ENCODE assay signal across 9 mouse cellular contexts in genomic region chr1:180407727-180408719, GRCm38 (mm10).
DNase-seq lines count a peak whose midpoint lies in the region; ATAC-seq and TF ChIP-seq lines count a peak whose summit lies in the region.
"Had no signal": no experiment of that assay in that cellular context is flagged by ENCODE, and none has a peak within 500 bp of the region (broad histone marks: within the 10 kb centered on the region; RNA-seq: fewer than 3 reads in every experiment).

No protein-coding gene starts in this region.

- no peaks in the 10 kb centered on the region for H3K27me3 ChIP-seq in kidney, embryonic 16.5 days (ENCODE audit: insufficient read depth, low read length)
- no peaks in the 10 kb centered on the region for H3K27me3 ChIP-seq in heart, embryonic 15.5 days
- no peaks in the 10 kb centered on the region for H3K27me3 ChIP-seq in midbrain, postnatal 0 days (ENCODE audit: insufficient read depth, low read length)

- TF ChIP-seq CTCF in midbrain, postnatal 0 days (IDR thresholded peaks at IDR 0.05): no peak

- peak; percentile 46 for DNase-seq in CD4-positive, CD25-positive, alpha-beta regulatory T cell, adult 2 months (ENCODE audit: low read depth, low spot score)
- no peak for DNase-seq in kidney, adult 11 months
- peak; percentile 62 for DNase-seq in midbrain, postnatal 0 days (ENCODE audit: low spot score)
- DNase-seq: layer of hippocampus, adult 9-11 months had no signal

- peak overlapping the region; percentile 83 for H3K27ac ChIP-seq in kidney, embryonic 16.5 days (ENCODE audit: low read length)
- H3K27ac ChIP-seq in heart, embryonic 15.5 days: peak overlapping the region; percentile 37
- peak overlapping the region; percentile 65 for H3K27ac ChIP-seq in midbrain, postnatal 0 days (ENCODE audit: low read depth, low read length)

- 37% methylated on average over 18 of the region's 18 CpGs for WGBS in kidney, embryonic 16.5 days
- WGBS in heart, embryonic 15.5 days: 67% methylated on average over 18 of the region's 18 CpGs
- WGBS in midbrain, postnatal 0 days: 73% methylated on average over 18 of the region's 18 CpGs

- H3K4me1 ChIP-seq in kidney, embryonic 16.5 days (ENCODE audit: insufficient read depth, low read length): peaks cover 66% of the 10 kb centered on the region
- H3K4me1 ChIP-seq in heart, embryonic 15.5 days (replicated peaks): peaks cover 79% of the 10 kb centered on the region
- H3K4me1 ChIP-seq in midbrain, postnatal 0 days (ENCODE audit: insufficient read depth, low read length): no peaks in the 10 kb centered on the region; the same call in 1 of the 2 replicates

- peak overlapping the region; percentile 48; the same call in 1 of the 2 replicates for H3K4me2 ChIP-seq in kidney, embryonic 16.5 days (replicated peaks; ENCODE audit: low read depth, low read length)
- peak overlapping the region; percentile 57; the same call in 1 of the 2 replicates for H3K4me2 ChIP-seq in heart, embryonic 15.5 days
- no peak overlapping the region for H3K4me2 ChIP-seq in midbrain, postnatal 0 days (ENCODE audit: low read depth, low read length, poor library complexity, severe bottlenecking)

- H3K9ac ChIP-seq in kidney, embryonic 16.5 days (replicated peaks; ENCODE audit: low read length): no peak overlapping the region
- H3K9ac ChIP-seq in heart, embryonic 15.5 days: 0 out of 2 replicates have a peak overlapping the region, but pooled peaks have one; percentile 38
- H3K9ac ChIP-seq in midbrain, postnatal 0 days (replicated peaks; ENCODE audit: low read length, poor library complexity, severe bottlenecking): no peak overlapping the region

- H3K9me3 ChIP-seq in kidney, embryonic 16.5 days (ENCODE audit: low read length): no peaks in the 10 kb centered on the region
- no peaks in the 10 kb centered on the region for H3K9me3 ChIP-seq in heart, embryonic 15.5 days (replicated peaks)
- H3K9me3 ChIP-seq in midbrain, postnatal 0 days (ENCODE audit: low read length): no peaks in the 10 kb centered on the region

- no peak overlapping the region for H3K4me3 ChIP-seq in kidney, embryonic 16.5 days (ENCODE audit: low read length)
- H3K4me3 ChIP-seq in heart, embryonic 15.5 days: no peak overlapping the region
- H3K4me3 ChIP-seq in midbrain, postnatal 0 days (ENCODE audit: low read depth, low read length): no peak overlapping the region

- H3K36me3 ChIP-seq in kidney, embryonic 16.5 days (ENCODE audit: insufficient read depth, low read length): no peaks in the 10 kb centered on the region
- no peaks in the 10 kb centered on the region for H3K36me3 ChIP-seq in heart, embryonic 15.5 days
- H3K36me3 ChIP-seq in midbrain, postnatal 0 days (ENCODE audit: insufficient read depth, low read length): no peaks in the 10 kb centered on the region

- ATAC-seq in CD4-positive, CD25-positive, alpha-beta regulatory T cell, adult 4 months: no peak
- 0 out of 2 replicates have a peak, but pooled peaks have one; percentile 3 for ATAC-seq in kidney, embryonic 16.5 days (ENCODE audit: low FRiP score, low TSS enrichment)
- no peak for ATAC-seq in heart, embryonic 15.5 days (replicated peaks; ENCODE audit: insufficient number of reproducible peaks, insufficient read depth, low FRiP score, low read depth)
- peak; percentile 45 for ATAC-seq in midbrain, postnatal 0 days (ENCODE audit: low FRiP score)
- ATAC-seq in monocyte, adult 5-6 weeks (replicated peaks; ENCODE audit: insufficient number of reproducible peaks, low FRiP score, low TSS enrichment, poor library complexity, severe bottlenecking): no peak
- no peak for ATAC-seq in erythroid progenitor cell, adult 5-6 weeks (replicated peaks; ENCODE audit: low FRiP score, poor library complexity, severe bottlenecking)

Comparison
In these comparisons a context has a peak if more than half of its experiments do, and no peak if none do; other contexts are left out.
1. ATAC-seq: peak in kidney, embryonic 16.5 days (single experiment) and midbrain, postnatal 0 days (single experiment); none in CD4-positive, CD25-positive, alpha-beta regulatory T cell, adult 4 months (single experiment), heart, embryonic 15.5 days (single experiment), monocyte, adult 5-6 weeks (single experiment) and erythroid progenitor cell, adult 5-6 weeks (single experiment).
2. Peak in every context shown above with its lines, with median percentiles within 50 percentile points of each other: H3K27ac ChIP-seq.